Mouse (Mus musculus) kidney, embryonic 14.5 days (tissue): ENCODE measurements at regions not wholly inside any gene's neighbourhood (a gene's known extent, or its start where the extent isn't known, plus 50 kb on each side); places are given as distances from the start of the nearest gene placed in this dataset.

ENCODE experiments used
- ATAC-seq: fragments of 200-750 bp; cut with Nextera tagmentation; 2 replicates; pipeline ENCODE4 v1.8.0; 2017; ENCODE audit warnings: moderate number of reproducible peaks, mild to moderate bottlenecking, moderate TSS enrichment, moderate library complexity; ENCODE audit not compliant: low FRiP score, low TSS enrichment
- H3K27ac ChIP-seq: fragments of 300-500 bp; sonication (generic); 2 replicates; pipeline ENCODE4 v1.5.1; 2014; ENCODE audit warnings: low read depth, mild to moderate bottlenecking, low read length, moderate library complexity, mixed read lengths
- H3K27me3 ChIP-seq: fragments of 300-500 bp; sonication (generic); 2 replicates; pipeline ENCODE4 v1.6.1; 2014; ENCODE audit warnings: mild to moderate bottlenecking, low read length; ENCODE audit not compliant: control insufficient read depth, insufficient read depth
- H3K36me3 ChIP-seq: fragments of 300-500 bp; sonication (generic); 2 replicates; pipeline ENCODE4 v1.6.1; 2014; ENCODE audit warnings: low read length, mixed read lengths; ENCODE audit not compliant: control insufficient read depth, insufficient read depth
- H3K4me1 ChIP-seq: fragments of 300-500 bp; sonication (generic); 2 replicates; pipeline ENCODE4 v1.6.1; 2014; ENCODE audit warnings: low read length, mixed read lengths; ENCODE audit not compliant: control insufficient read depth, insufficient read depth
- H3K4me2 ChIP-seq: fragments of 300-500 bp; sonication (generic); replicated peaks from 2 replicates; pipeline ENCODE4 v1.6.1; 2014; ENCODE audit warnings: low read depth, mild to moderate bottlenecking, low read length
- H3K4me3 ChIP-seq: fragments of 300-500 bp; sonication (generic); 2 replicates; pipeline ENCODE4 v1.5.1; 2014; ENCODE audit warnings: mild to moderate bottlenecking, low read length
- H3K9ac ChIP-seq: fragments of 300-500 bp; sonication (generic); 2 replicates; pipeline ENCODE4 v1.6.1; 2014; ENCODE audit warnings: low read depth, mild to moderate bottlenecking, low read length, moderate library complexity
- H3K9me3 ChIP-seq: fragments of 300-500 bp; sonication (generic); 2 replicates; pipeline ENCODE4 v1.6.1; 2016; ENCODE audit warnings: low read length; ENCODE audit not compliant: control insufficient read depth
- WGBS: fragments of 180-500 bp; shearing (Covaris S2); extraction: QIAGEN DNeasy Blood & Tissue Kit; methylation state at CpG from one replicate; pipeline ENCODE4 v1.1.7; 2014; 5-methylcytosine and 5-hydroxymethylcytosine counted together

DNA sequence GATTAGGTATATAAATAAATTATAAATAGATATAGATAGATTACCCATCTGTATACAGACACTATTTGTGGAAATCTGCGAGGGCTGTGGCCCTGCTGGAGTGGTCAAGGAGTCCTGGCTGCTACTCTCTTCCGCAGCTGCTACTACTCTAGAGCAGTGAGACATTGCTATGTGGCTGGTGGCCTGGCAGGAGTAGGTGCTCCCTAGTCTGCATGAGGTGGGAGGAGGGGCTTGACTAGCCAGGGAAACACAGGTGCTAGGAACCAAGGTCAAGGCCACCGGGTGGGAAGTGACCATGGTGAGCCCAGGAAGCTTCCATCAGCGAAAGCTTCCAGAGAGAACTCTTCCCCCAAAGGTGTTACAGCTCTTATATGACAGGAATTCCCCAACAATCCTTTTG lies 100.3 kb downstream of the Dyrk2 start:
- Histone ChIP-seq H3K27ac (no peak overlapping the region), H3K9me3 (no peaks in the 10 kb centered on the region), H3K4me1 (peaks cover 6% of the 10 kb centered on the region; the same call in 1 of the 2 replicates), H3K36me3 (no peaks in the 10 kb centered on the region), H3K27me3 (no peaks in the 10 kb centered on the region), H3K4me2 (no peak overlapping the region), H3K9ac (no peak overlapping the region), H3K4me3 (no peak overlapping the region)
- ATAC-seq: no peak
- WGBS: 91% methylated on average over 4 of the region's 4 CpGs

DNA sequence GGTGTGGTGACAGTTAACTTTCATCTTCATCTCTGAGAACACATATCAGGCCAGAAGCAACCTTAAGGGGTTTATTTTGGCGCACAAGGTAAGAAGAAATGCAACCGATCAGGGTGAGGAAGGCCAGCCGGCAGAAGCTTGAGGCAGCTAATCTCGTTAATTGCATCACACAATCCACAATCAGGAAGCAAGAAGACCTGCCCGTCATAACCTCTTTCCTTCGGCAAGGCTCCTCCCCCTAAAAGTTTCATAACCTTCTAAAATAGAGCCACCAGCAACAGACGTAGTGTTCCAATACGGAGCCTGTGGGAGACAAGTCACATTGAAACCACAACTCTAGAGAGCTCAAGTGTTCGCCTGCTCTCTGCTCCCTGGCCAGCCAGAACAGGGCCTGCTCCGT lies 91.4 kb downstream of the Dyrk2 start:
- no peaks in the 10 kb centered on the region for H3K27me3 ChIP-seq
- ATAC-seq: no peak
- WGBS: 97% methylated on average over 10 of the region's 10 CpGs
- H3K4me1 ChIP-seq: no peaks in the 10 kb centered on the region
- no peaks in the 10 kb centered on the region for H3K9me3 ChIP-seq
- H3K27ac ChIP-seq: no peak overlapping the region
- no peaks in the 10 kb centered on the region for H3K36me3 ChIP-seq
- no peak overlapping the region for H3K4me2 ChIP-seq
- H3K9ac ChIP-seq: no peak overlapping the region
- H3K4me3 ChIP-seq: no peak overlapping the region

DNA sequence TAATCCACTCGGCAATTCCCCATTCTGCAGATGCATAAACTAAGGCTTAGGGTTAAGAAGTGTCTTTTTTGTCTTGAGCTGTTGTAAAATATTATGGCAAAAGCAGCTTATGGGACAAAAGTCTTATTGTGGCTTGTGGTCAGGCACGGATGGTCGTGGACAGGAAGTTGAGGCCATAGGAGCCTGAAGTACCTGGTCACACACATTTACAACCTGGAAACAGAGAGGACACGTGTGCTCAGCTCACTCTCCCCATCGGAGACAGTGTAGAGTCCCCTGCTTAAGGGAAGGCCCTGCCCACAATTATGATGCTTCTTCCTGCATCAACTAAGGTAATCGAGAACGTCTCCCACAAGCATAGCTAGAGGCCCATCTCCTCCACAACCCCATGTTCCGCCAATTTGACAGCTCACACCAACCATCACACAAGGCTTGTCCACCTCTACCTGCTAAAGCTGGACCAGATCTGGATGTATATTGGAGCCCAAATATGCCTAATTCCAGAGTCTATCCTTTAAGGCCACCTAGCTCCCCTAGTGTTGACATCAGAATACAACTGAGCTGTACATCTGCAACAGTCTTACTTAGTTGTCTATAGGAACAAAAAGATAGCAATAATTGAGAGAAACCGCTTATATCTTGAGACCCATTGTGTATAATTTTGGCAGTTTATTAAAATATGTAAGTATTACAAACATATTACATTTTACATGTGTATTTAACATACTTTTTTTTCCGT lies 89.0 kb downstream of the Dyrk2 start:
- ATAC-seq: no peak
- Histone ChIP-seq H3K27me3 (no peaks in the 10 kb centered on the region), H3K4me3 (no peak overlapping the region), H3K27ac (no peak overlapping the region), H3K36me3 (no peaks in the 10 kb centered on the region), H3K4me2 (no peak overlapping the region), H3K9ac (no peak overlapping the region), H3K4me1 (no peaks in the 10 kb centered on the region), H3K9me3 (no peaks in the 10 kb centered on the region)
- WGBS: 86% methylated on average over 10 of the region's 10 CpGs

DNA sequence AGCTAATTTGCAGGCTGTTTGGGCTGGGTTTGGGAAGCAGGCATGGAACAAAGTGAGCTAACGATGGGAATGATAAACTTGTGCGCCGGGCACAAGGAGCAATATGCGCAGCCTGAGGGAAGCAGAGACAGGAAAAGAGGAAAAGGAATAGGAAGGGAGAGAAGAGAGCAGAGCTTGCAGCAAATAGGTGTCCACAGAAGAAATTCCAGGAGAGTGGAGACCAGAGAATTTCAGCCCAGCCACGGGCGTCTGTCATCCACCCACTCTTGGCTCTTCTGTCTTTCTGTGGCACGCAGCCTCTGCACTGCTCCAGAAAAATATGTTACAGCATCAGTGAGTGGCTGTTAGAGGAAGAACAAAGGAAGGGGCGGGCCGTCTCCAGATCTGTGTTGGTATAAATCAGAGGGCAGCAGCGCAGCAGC lies 88.2 kb downstream of the Dyrk2 start:
- Histone ChIP-seq H3K4me2 (no peak overlapping the region), H3K27me3 (no peaks in the 10 kb centered on the region), H3K9ac (no peak overlapping the region), H3K9me3 (no peaks in the 10 kb centered on the region), H3K4me3 (no peak overlapping the region), H3K27ac (no peak overlapping the region), H3K36me3 (no peaks in the 10 kb centered on the region), H3K4me1 (no peaks in the 10 kb centered on the region)
- no peak for ATAC-seq
- WGBS: 72% methylated on average over 10 of the region's 10 CpGs

DNA sequence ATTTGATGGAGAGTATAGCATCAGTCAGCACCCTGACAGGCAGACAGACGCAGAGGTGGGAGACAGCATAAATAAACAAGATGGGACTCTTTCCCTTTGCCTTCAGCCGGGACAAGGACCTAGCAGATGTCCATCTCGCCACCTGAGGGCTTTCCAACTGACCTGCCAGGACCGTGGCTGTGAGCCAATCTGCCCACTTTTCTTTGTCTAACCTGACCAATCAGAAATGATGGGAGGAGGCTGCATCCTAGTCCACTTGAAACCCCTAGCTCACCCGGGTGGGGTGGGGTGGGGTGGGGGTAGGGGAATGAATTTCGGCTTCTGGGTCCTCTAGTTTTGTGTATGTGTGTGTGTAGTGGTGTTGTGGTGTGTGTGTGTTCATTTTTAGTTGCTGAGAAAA lies 87.4 kb downstream of the Dyrk2 start:
- WGBS: 67% methylated on average over 6 of the region's 6 CpGs
- H3K9ac ChIP-seq: no peak overlapping the region
- no peak overlapping the region for H3K4me2 ChIP-seq
- H3K27me3 ChIP-seq: no peaks in the 10 kb centered on the region
- no peak overlapping the region for H3K27ac ChIP-seq
- no peaks in the 10 kb centered on the region for H3K4me1 ChIP-seq
- ATAC-seq: no peak
- no peak overlapping the region for H3K4me3 ChIP-seq
- H3K36me3 ChIP-seq: no peaks in the 10 kb centered on the region
- no peaks in the 10 kb centered on the region for H3K9me3 ChIP-seq

DNA sequence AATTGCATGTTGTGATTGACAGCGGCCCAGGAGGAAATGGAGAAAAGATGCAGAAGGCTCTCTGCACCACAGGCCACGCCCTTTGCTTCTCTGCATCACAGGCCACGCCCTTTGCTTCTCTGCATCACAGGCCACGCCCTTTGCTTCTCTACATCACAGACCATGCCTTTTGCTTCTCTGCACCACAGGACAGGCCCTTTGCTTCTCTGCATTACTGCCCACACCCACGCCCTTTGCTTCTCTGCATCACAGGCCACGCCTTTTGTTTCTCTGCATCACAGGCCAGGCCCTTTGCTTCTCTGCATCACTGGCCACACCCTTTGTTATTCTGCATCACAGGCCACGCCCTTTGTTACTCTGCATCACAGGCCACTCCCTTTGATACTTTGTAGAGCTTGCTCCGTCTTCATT lies 82.7 kb downstream of the Dyrk2 start:
- Histone ChIP-seq H3K36me3 (no peaks in the 10 kb centered on the region), H3K4me3 (no peak overlapping the region), H3K4me2 (no peak overlapping the region), H3K27ac (no peak overlapping the region), H3K27me3 (no peaks in the 10 kb centered on the region), H3K9me3 (no peaks in the 10 kb centered on the region), H3K4me1 (no peaks in the 10 kb centered on the region), H3K9ac (no peak overlapping the region)
- no peak for ATAC-seq
- WGBS: 85% methylated on average over 8 of the region's 8 CpGs

DNA sequence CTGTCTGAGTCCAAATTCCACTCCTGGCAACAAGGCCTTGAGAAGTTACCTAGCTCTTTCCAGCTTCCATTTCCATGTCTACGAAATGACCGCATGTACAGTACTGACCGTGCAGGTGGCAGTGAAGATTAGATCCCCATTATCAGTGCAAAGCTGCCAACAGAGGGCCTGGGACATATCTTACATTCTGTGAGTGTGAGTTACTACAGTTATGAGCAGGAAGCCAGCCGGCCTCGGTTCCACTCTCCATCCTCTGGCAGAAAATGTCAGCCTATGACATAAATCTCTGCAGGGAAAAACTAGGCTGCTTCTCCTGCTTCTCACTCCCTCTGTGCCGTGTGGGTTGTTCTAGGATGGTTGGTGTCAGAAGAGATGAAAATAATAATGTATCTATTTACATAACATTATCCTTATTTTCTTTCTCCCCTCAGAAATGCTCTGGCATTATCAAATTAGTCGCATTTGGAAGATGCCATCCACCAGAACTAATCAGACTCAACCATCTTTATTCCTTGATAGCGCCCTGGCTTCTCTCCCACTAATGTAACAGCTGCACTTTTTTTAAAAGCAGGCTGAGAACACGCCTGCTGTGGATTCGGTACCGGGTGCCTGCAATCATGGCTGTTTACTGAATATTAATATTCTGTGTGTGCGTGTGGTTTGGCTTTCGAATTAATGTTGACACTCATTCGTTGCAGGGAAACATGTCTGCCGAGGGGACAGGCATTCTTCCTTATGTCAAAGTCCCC lies 77.5 kb downstream of the Dyrk2 start:
- H3K4me3 ChIP-seq: no peak overlapping the region
- ATAC-seq: no peak
- no peak overlapping the region for H3K9ac ChIP-seq
- H3K36me3 ChIP-seq: no peaks in the 10 kb centered on the region
- no peaks in the 10 kb centered on the region for H3K27me3 ChIP-seq
- H3K4me1 ChIP-seq: no peaks in the 10 kb centered on the region
- 79% methylated on average over 15 of the region's 15 CpGs for WGBS
- no peak overlapping the region for H3K27ac ChIP-seq
- no peaks in the 10 kb centered on the region for H3K9me3 ChIP-seq
- no peak overlapping the region for H3K4me2 ChIP-seq

DNA sequence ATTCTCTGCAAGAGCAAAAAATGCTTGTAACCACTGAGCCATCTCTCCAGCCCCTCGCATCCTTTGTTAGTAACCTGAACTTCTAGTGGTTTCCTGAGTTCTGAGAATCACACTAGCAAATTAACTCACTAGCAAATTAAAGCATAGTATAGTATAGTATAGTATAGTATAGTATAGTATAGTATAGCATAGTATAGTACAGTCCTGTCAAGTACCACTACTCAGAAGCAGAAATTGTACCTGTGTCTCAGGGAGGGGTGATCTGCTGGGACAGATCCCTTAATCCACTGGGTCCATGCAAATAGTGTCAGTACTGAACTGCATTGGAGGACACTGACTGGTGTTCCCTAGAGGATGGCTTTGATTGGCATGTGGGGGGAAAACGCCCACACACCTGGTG lies 76.2 kb downstream of the Dyrk2 start:
- no peak for ATAC-seq
- no peaks in the 10 kb centered on the region for H3K27me3 ChIP-seq
- no peak overlapping the region for H3K27ac ChIP-seq
- H3K9ac ChIP-seq: no peak overlapping the region
- H3K4me3 ChIP-seq: no peak overlapping the region
- no peaks in the 10 kb centered on the region for H3K4me1 ChIP-seq
- no peak overlapping the region for H3K4me2 ChIP-seq
- WGBS: 86% methylated on average over 2 of the region's 2 CpGs
- H3K9me3 ChIP-seq: no peaks in the 10 kb centered on the region
- H3K36me3 ChIP-seq: no peaks in the 10 kb centered on the region

DNA sequence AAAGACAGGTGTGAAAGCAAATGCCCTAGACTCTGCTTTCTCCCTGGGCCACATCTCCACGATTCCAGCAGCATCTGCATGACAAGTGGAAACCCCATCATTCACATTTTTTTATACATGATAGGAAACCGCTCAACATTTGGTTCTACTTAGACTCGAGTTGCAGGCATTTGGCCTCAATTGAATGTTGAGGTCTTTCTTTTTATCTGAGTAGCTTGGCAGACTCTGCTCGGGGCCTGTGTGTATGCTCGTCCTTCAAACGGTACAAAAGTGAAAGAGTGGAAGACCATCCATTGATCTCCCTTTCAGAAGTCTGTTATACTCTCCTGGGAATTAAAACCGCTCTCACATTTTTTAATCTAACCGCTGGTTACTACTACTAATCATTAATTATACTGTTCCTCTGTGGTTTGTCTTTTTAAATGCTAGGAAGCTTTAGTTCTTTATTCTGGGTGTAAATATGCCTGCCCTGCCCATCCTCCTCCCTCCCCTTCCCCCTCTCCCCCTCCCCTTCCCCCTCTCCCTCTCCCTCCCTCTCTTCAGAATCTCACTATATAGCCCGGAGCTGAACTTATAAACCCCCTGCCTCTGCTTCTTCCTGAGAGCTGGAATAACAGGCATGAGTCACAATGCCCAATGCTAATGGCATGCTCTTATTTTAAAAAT lies 75.5 kb downstream of the Dyrk2 start:
- Histone ChIP-seq H3K27ac (no peak overlapping the region), H3K4me3 (no peak overlapping the region), H3K4me1 (no peaks in the 10 kb centered on the region), H3K4me2 (no peak overlapping the region), H3K9me3 (no peaks in the 10 kb centered on the region), H3K27me3 (no peaks in the 10 kb centered on the region), H3K9ac (no peak overlapping the region), H3K36me3 (no peaks in the 10 kb centered on the region)
- no peak for ATAC-seq
- WGBS: 56% methylated on average over 9 of the region's 9 CpGs
